Mouse (Mus musculus) thymus, adult 2 months (tissue): ENCODE measurements around the gene Sap25.

Experiments
- CTCF ChIP-seq: fragments of 200-500 bp; IDR thresholded peaks from 2 replicates; pipeline ENCODE4 v1.5.1; 2012; ENCODE audit warnings: mild to moderate bottlenecking, control low read depth, low read length, moderate library complexity, borderline replicate concordance; ENCODE audit not compliant: control insufficient read depth, poor library complexity, insufficient read depth; ENCODE audit errors: extremely low read depth
- POLR2A ChIP-seq: fragments of 200-500 bp; IDR thresholded peaks from 2 replicates; pipeline ENCODE4 v1.6.1; 2012; ENCODE audit warnings: mild to moderate bottlenecking, low read length, control low read depth, moderate library complexity; ENCODE audit not compliant: control insufficient read depth, poor library complexity, insufficient read depth; ENCODE audit errors: extremely low read depth

DNA sequence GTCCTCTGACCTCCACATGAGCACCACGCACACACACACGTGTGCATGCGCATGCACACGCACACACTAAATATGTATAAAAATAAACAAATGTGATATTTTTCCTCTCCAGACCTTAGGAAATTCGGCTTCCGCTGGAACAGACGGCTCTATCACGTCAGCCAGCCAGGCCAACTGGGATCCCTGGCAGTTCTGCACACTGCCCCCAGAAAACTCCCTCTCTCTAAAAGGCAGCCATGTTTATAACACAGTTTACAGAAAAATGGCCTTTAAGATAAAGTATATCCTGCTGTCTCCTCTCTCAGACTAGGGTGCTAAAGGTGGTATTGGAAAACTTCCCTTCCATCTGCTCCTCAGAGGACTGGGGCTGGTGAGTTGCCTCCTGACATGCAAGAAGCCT is 36.7 kb downstream of the Sap25 start:
- TF ChIP-seq CTCF, result no peak
- TF ChIP-seq POLR2A, result no peak
